Mouse (Mus musculus) kidney, adult 2 months (tissue): ENCODE data around the gene Tmem179. TPM values are rescaled to one million over a fixed set of nuclear protein-coding genes. Genes with fewer than 3 reads are reported as not detected.

Experiments
- DNase-seq: peaks from one replicate; pipeline ENCODE4 v3.0.0; 2021
- H3K27ac ChIP-seq: fragments of 200-500 bp; 2 replicates; pipeline ENCODE4 v1.5.1; 2012; ENCODE audit warnings: low read depth, low read length, control low read depth, inconsistent platforms; ENCODE audit not compliant: insufficient read depth
- H3K27me3 ChIP-seq: fragments of 200-500 bp; replicated peaks from 2 replicates; pipeline ENCODE4 v1.6.1; 2012; ENCODE audit warnings: mild to moderate bottlenecking, moderate library complexity, low read length, inconsistent platforms; ENCODE audit not compliant: control insufficient read depth, insufficient read depth
- H3K36me3 ChIP-seq: fragments of 200-500 bp; 2 replicates; pipeline ENCODE4 v1.6.1; 2012; ENCODE audit warnings: mild to moderate bottlenecking, moderate library complexity, low read length, inconsistent platforms; ENCODE audit not compliant: control insufficient read depth, insufficient read depth
- H3K4me1 ChIP-seq: fragments of 200-500 bp; 2 replicates; pipeline ENCODE4 v1.6.1; 2011; ENCODE audit warnings: low read length; ENCODE audit not compliant: control insufficient read depth, insufficient read depth
- H3K4me3 ChIP-seq: fragments of 200-500 bp; 2 replicates; pipeline ENCODE4 v1.5.1; 2011; ENCODE audit warnings: mild to moderate bottlenecking, low read depth, low read length, control low read depth; ENCODE audit not compliant: insufficient read depth
- CTCF ChIP-seq: fragments of 200-500 bp; conservative IDR thresholded peaks from 2 replicates; pipeline ENCODE4 v1.5.1; 2011; ENCODE audit warnings: low read depth, mild to moderate bottlenecking, control low read depth, low read length, moderate library complexity, mixed read lengths; ENCODE audit not compliant: insufficient read depth, insufficient read length
- POLR2A ChIP-seq: fragments of 200-500 bp; IDR thresholded peaks from one replicate; pipeline ENCODE4 v1.6.1; 2011; ENCODE audit warnings: low read depth, low read length, control low read depth
- WGBS: fragments of 180-500 bp; shearing (Covaris S2); methylation state at CpG from one replicate; pipeline ENCODE4 v1.1.7; 2018; 5-methylcytosine and 5-hydroxymethylcytosine counted together
- polyA plus RNA-seq: library from polyadenylated mRNA; depleted of rRNA; stranded (reverse); fragments of >200 nt; gene quantifications from 2 replicates; pipeline ENCODE4 v1.2.3, GENCODE M21; 2012

The Tmem179 gene
- polyA plus RNA-seq, 1 experiment, result 1.0 TPM

DNA sequence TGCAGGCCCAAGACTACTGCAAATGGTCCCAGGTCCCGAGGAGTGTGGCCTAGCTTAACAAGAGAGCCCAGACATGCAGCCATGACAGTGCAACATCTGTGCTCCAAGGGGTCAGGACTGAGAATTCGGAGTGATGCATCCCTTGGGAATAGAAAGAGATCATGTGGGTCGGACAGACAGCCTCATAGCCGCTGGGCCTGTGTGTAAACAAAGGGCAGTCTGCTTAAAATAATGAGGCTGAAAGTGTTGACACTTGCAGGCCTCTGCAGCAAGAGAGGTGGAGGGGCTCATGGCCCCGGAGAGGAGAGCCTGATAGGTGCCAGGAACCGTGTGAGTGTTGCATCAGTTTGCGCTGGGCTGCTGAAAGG lies 6.2 kb downstream of the Tmem179 start:
- TF ChIP-seq POLR2A (no peak), CTCF (no peak)
- H3K4me3 ChIP-seq, result no peak overlapping the region
- H3K4me1 ChIP-seq, result no peaks in the 10 kb centered on the region
- H3K27ac ChIP-seq, result no peak overlapping the region
- no peaks in the 10 kb centered on the region for H3K36me3 ChIP-seq
- H3K27me3 ChIP-seq, result no peaks in the 10 kb centered on the region
- DNase-seq, result no peak
- 31% methylated on average over 7 of the region's 7 CpGs for WGBS

- H3K27me3 ChIP-seq, result no peaks in the 10 kb centered on the region
- 0 out of 2 replicates have a peak, but pooled peaks cover 4% of the 10 kb centered on the region for H3K4me1 ChIP-seq
- WGBS, result 78% methylated on average over 3 of the region's 3 CpGs
- no peak for DNase-seq
- no peak overlapping the region for H3K27ac ChIP-seq
- no peak overlapping the region for H3K4me3 ChIP-seq
- TF ChIP-seq CTCF, result no peak
- H3K36me3 ChIP-seq, result no peaks in the 10 kb centered on the region
Measured at GRCm38 (mm10) chr12:112507984-112508383, 8.6 kb downstream of the Tmem179 start.

- Histone ChIP-seq H3K4me3 (no peak overlapping the region), H3K4me1 (0 out of 2 replicates have a peak, but pooled peaks cover 4% of the 10 kb centered on the region), H3K27me3 (no peaks in the 10 kb centered on the region), H3K27ac (no peak overlapping the region), H3K36me3 (no peaks in the 10 kb centered on the region)
- WGBS, result 60% methylated on average over 4 of the region's 4 CpGs
- DNase-seq, result no peak
- TF ChIP-seq POLR2A (no peak), CTCF (no peak)
Measured at GRCm38 (mm10) chr12:112507264-112507663, 9.3 kb downstream of the Tmem179 start.

DNA sequence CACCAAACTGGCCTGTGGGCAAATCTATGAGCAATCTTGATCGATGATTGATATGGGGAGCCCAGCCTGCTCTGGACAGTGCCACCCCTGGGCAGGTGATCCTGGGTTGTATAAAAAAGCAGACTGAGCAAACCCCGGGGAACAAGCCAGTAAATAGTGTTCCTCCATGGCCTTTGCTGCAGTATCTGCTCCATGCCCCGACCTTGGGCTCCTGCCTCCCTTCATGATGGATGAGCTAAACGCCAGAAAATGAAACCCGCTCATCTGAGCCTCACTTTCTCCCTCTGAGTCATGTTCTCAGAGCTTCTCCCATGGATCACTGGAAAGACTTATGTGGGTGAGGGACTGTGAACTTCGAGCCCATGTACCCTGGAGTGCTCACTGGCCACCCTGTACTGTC lies 10.3 kb downstream of the Tmem179 start:
- TF ChIP-seq POLR2A, result no peak
- no peak for TF ChIP-seq CTCF
- H3K27ac ChIP-seq, result no peak overlapping the region
- no peak overlapping the region for H3K4me3 ChIP-seq
- 0 out of 2 replicates have a peak, but pooled peaks cover 4% of the 10 kb centered on the region for H3K4me1 ChIP-seq
- 63% methylated on average over 6 of the region's 6 CpGs for WGBS
- DNase-seq, result no peak
- no peaks in the 10 kb centered on the region for H3K27me3 ChIP-seq
- H3K36me3 ChIP-seq, result no peaks in the 10 kb centered on the region

GRCm38 (mm10) chr12:112503003-112503771 lies 13.4 kb downstream of the Tmem179 start:
- no peak overlapping the region for H3K4me3 ChIP-seq
- 31% methylated on average over 19 of the region's 19 CpGs for whole genome bisulfite sequencing
- no peaks in the 10 kb centered on the region for H3K36me3 ChIP-seq
- DNase-seq, result no peak
- no peak overlapping the region for H3K27ac ChIP-seq
- TF ChIP-seq POLR2A, result no peak
- no peak for TF ChIP-seq CTCF
- 0 out of 2 replicates have a peak, but pooled peaks cover 4% of the 10 kb centered on the region for H3K4me1 ChIP-seq
- no peaks in the 10 kb centered on the region for H3K27me3 ChIP-seq

GRCm38 (mm10) chr12:112498683-112499082 lies 17.9 kb downstream of the Tmem179 start:
- Histone ChIP-seq H3K36me3 (no peaks in the 10 kb centered on the region), H3K4me1 (no peaks in the 10 kb centered on the region), H3K27ac (no peak overlapping the region), H3K4me3 (no peak overlapping the region), H3K27me3 (no peaks in the 10 kb centered on the region)
- 38% methylated on average over 11 of the region's 11 CpGs for WGBS
- TF ChIP-seq CTCF (peak; percentile 63), POLR2A (no peak)
- peak; percentile 27 for DNase-seq

DNA sequence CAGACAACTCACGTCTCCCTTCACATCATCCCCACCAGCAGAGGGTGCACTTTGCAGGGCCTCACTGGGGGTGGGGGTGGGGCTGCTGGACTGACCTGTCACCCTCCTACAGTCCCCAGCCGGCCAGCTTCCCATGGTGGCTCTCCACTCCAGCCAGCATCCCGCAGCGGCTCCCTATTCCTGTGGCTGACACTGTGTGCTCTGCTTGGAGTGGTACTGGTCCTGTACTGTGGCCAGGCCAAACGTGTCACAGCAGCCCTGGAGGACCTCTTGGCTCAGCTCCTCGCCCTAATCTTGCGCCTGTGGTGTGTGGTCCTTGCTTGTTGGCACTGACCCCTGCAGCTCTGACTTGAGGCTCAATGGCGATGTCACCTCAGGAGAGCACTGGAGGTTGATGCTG lies 18.8 kb downstream of the Tmem179 start:
- TF ChIP-seq CTCF, result 0 out of 2 replicates have a peak, but pooled peaks have one; percentile 6
- no peak for TF ChIP-seq POLR2A
- no peak for DNase-seq
- H3K4me3 ChIP-seq, result no peak overlapping the region
- H3K4me1 ChIP-seq, result no peaks in the 10 kb centered on the region
- 84% methylated on average over 8 of the region's 8 CpGs for WGBS
- H3K27ac ChIP-seq, result no peak overlapping the region
- no peaks in the 10 kb centered on the region for H3K36me3 ChIP-seq
- H3K27me3 ChIP-seq, result no peaks in the 10 kb centered on the region
